Mouse (Mus musculus) layer of hippocampus, postnatal 14 days (tissue): Measurements from ENCODE around the gene Gpt2. TPM values are rescaled to one million over a fixed set of nuclear protein-coding genes. Genes with fewer than 3 reads are reported as not detected.

Source experiments
- DNase-seq, 2 experiments: peaks; one replicate each; pipeline ENCODE4 v3.0.0; 2021 to 2022; ENCODE audit warnings: low spot score in 2 of 2, mixed read lengths in 1 of 2
- long read RNA-seq, 2 experiments: library from polyadenylated mRNA; stranded (forward); transcript quantifications; one replicate each; pipeline ENCODE4 v2.0.0; 2021
- total RNA-seq, 2 experiments: library from RNA; stranded (reverse); gene quantifications; 2 replicates each; pipeline ENCODE4 v1.2.3; 2021

The Gpt2 gene
- 10 to 100 TPM; 80.5 to 82.4 TPM for total RNA-seq
- long read RNA-seq, experiment 1, transcript Gpt2-201 (12 exons, 3,639 nt) = major isoform, 59 of 80 reads
- long read RNA-seq, experiment 1, partial matches to known transcripts = 11 of 80 reads
- long read RNA-seq, experiment 1, other reads (novel, unspliced or antisense) = 9 of 80 reads
- long read RNA-seq, experiment 2, transcript Gpt2-201 (12 exons, 3,639 nt) = major isoform, 64 of 95 reads
- long read RNA-seq, experiment 2, partial matches to known transcripts = 10 of 95 reads
- long read RNA-seq, experiment 2, other reads (novel, unspliced or antisense) = 18 of 95 reads

DNA sequence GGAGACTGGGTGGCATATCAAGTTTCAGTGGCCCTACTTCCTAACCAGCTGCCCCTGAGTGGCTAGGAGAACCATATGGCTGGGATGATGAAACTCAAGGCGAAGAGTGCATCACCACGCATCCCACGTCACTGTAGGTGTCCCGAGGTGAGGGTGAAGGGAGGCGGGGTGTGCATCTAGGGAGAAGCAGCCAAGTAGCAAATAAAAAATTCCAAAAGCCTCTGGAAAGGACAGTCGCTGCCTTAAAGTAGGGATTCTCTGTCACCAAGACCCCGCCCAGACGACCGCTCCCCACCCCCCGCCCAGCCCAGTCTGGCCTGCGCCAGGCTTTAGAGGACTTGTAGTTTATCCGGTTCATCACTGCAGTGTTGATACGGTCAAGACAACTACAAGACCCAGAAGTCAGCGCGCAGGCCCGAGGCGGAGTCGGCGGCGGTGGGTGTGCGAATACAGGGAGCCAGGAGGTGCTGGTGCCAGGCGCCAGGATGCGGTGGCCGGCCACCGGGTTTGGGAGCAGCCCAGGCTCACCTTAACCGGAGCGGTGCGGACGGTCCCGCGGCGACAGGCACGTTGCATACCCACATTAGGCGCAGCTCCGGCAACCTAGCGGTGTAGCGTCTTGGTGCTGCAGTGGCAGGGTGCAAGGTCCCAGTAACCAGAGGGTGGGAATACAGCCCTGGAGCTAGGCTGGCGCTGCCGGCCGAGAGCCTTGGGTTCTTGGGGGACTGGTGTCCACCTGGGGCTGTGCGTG, at the start of gene Gpt2:
Gpt2 (plus strand) TSS at position 452 of the 751 bp plus-strand sequence.
- peak; percentile 93 to 96 for DNase-seq

DNA sequence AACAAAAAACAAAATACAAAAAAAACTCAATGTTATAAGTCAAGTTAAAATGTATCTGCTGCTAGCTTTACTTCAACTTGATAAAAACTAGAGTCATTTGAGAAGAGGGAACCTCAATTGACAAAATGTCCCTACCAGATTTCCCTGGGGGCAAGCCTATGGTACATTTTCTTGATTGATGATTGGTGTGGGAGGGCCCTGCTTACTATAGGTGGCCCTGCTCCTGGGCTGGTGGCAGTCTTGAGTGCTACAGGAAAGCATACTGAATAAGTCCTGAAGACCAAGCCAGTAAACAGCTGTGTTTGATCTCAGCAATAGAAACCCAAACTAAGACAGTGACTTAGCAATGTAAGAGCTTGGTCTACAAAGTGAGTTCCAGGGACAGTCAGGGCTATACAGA, 48.3 kb upstream of the Gpt2 start:
- no peak for DNase-seq

DNA sequence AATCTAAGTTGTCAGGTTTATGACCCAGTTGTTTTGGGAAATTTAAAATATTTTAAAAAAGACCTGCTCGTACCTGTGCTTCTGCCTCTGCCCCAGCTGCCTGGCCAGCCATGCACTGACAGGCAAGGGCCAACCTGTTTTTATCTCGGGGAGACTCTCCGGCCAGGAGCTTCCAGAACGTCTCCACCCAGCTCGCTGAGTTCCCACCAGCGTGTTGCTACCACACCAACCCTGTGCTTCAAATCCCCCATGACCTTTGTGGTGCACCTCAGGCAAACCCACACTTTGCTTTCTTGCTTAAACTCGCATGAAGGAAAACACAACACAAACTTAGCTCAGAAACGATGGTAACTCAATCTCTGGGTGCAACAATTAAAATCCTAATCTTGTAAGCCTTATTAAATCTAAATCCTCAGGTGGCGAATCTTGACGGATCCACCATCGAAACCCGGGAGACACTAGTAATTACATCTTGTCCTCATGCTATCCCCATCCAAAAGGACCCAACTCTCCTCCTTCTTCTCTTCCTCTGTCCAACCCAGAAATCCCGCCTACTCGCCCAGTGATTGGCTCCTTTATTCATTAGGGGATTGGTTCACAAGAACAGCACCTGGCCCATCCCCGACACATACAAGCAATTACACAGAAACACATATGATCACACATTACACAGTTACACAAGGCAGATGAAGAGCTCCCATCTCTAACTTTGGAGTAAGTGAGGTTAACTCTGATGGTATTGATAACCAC, 46.3 kb upstream of the Gpt2 start:
- no peak for DNase-seq

DNA sequence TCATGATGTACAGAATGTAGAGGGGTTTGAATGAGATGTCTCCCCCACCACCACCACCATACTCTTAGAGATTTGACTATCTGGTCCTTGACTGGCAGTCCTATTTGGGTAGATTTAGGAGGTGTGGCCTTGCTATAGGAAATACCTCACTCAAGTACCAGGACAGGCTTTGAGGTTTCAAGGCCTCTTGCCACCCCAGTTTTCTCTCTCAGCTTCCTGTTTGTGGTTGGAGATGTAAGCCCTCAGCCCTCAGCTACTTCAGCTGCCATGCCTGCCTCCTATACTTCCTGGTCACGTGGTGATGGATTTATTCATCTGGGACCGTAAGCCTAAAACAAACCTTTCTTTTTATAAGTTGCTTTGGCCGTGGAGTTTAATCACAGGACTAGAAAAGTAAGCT, 42.0 kb upstream of the Gpt2 start:
- no peak for DNase-seq

DNA sequence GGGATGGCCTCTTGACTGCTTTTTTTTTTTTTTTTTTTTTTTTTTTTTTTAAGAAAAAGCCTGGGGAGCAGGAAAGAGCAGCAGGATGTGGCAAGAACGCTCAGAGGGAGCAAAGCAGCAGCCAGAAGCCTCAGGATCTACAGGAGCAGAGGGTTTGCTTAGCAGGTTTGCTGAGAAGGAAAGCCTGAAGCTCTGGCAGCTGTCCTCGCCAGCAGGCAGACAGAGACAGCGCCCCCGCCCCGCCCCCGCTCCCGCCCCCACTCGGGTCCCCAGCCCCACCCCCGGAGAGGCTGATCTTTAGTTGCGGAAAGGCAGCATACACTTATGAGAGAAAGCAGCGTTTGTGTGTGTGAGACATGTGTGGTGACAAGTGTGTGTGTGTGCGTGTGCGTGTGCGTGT, 40.0 kb upstream of the Gpt2 start:
- peak in 1 of 2 experiments; percentile 16 for DNase-seq

DNA sequence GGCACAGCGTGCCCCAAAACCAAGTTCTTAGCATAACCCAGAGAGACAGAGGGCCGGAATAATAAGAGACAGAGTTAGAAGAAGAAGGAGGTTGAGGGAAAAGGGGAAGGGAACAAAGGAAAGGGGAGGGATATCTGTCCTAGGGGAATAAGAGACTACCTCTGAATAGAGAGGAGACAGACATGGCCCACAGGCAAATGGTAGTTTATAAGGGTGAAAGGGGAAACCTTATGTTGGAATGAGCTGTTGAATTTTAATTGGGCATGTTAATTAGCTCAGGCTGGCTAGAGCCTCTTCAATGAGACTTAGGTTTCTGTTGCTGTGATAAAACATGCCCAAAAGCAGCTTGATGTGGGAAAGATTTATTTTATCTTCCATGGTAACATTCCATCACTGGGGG, 39.1 kb upstream of the Gpt2 start:
- no peak for DNase-seq

DNA sequence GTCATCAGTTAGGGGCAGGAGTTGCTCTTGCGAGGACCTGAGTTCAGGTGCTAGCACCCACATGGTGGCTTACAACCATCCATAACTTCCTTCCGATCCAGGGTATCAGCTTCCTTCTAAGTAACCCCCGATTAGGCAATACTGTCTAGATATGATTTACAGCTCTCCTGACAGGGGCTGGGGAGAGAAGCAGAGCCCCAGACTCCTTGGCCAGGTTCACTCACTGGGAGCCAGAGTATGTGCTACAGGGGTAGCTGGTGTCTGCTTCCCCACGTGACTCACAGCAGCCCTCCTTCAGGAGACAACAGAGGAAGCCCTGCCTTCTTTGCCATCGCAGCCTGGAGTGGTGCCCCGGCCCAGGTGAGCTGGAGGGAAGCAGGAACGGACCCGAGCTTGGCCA, 37.6 kb upstream of the Gpt2 start:
- no peak for DNase-seq

DNA sequence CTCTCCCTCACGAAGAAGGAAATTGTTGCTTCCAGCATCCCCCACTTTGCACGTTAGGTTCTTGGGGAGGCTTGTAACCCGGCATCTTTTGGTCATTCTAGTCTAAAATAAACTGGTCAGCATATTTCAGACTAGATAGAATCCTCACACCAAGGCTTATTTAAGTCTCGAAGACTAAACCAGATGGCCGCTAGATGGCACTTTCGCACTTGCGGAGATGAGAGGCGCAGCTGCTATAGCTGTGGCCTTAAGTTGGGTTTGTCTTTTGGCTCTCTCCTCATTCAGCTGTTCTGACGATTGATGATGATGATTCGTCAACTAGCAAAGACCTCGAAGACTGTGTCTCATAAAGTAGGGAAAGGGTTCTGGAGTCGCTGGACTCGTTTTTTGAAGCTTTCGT, 35.8 kb upstream of the Gpt2 start:
- peak; percentile 46 to 69 for DNase-seq

DNA sequence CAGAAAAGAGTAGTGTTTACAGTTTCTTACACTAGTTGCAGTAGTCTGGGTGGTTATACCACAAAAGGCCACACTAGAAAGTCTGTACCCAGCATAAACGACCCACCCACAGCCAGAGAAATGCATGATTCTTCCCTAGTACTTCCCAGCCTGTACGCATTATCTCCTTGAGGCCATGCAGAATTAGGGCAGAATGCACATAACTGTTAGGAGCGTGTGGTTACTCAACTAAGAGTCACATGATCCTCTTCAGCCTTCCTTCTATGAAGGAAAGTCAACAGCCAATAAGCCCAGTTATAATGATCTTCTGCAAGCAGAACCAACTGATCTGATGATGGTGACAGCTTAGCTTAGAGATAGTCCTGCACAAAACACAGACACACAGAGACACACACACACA, 32.8 kb upstream of the Gpt2 start:
- no peak for DNase-seq

DNA sequence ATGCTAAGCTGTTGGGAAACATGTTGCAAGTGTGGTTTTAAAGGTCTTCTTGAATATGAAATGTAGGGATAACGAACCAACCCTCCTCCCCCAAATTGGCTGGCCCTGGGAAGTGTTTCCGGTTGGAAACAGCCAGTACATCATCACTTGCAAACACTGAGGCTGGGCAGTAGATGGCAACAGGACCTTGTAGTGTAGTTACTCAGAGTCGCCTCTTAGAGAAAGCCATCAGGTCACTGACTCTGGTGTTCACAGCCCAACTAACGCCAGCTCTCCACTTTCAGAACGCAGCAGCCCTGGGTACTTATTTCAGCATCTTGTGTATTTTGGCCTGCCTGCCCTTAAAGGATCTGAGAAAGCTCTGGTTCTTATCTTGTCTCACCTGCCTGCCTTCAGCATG, 31.6 kb upstream of the Gpt2 start:
- peak; percentile 17 to 33 for DNase-seq

DNA sequence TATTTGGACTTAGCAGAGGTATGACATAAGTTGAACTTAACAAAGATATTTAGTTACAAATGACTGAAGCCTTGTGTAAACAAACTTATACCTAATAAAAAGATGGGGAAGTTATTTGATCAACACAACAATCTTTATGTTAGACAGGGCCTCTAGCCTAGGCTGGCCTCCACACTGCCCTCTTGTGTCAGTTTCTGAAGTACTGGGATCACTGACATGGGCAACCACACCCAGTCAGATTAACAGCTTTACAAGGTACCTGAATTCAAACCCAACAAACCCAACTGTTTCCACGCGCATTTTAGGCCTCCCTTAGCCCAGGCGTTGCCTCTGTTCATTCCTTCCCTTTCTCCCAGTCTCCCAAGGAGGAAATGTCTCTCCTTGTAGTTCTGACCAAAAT, 31.0 kb upstream of the Gpt2 start:
- DNase-seq = no peak

DNA sequence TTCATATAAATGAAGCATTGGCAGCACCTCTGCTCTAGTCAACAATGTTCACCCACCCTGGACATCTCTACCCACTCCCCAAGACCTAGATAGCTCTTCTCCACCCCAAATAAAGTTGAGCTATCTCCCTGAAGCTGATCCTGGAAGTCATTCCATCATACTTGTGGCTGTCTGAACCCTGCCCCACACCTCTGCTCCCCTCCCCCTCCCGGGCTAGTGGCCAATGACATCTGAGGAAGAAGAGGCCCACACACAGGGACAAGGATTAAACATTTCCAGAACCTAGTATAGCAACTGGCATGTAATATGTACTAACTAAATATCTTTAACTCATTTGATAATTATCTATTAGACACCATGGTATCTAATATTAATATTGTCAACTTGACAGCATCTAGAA, 29.9 kb upstream of the Gpt2 start:
- no peak for DNase-seq

DNA sequence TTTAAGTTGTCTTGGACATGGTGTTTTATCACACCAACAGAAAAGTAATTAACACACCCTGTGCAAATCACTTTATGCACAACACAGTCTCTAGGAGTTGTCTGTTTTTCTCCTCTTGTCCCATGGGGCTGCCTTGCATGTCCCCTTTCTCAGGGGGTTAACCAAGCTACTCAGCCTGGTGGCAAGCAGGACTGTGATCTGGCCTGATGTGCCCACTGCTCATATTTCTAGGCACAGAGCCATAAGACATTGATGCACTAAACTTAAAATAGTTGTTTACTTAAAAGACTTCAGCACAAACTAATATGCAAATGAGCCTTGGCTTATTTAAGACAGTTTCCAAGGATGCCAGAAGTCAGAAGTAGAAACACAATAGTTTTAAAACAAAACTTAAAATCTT, 28.1 kb upstream of the Gpt2 start:
- no peak for DNase-seq

DNA sequence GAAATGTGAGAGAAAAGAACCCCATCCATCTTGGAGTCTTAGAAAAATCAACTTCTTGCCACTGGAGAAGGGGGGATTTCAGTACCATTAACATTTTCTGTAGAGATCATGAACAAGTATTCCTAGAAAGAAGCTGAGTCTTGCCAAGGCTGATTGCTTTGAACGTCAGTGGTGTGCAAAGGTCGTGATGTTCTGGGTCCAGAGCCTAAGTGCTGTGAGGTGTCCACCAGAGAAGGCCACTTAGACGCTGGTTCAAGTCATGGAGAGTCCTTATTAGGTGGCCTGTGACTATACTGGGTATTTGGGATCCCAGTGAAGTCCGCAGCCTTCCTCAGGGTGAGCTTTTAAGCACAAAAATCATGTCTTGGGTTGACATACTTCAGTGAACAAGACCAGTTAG, 26.3 kb upstream of the Gpt2 start:
- no peak for DNase-seq

DNA sequence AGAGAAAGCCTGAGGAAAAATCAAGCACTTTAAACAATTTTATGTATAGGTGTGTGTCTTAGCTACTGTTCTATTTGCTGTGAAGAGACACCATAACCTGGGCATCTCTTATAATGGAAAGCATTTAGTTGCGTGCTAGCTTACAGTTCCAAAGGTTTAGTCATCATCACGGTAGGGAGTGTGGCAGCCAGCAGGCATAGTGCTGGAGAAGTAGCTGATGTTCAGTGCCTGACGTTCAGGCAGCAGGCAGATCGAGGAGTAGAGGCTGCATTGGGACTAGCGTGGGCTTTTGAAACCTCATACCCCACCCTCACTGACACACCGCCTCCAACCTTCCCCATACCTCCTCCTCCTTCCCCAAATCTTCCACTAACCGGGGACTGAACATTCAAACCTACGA, 21.6 kb upstream of the Gpt2 start:
- DNase-seq = no peak

DNA sequence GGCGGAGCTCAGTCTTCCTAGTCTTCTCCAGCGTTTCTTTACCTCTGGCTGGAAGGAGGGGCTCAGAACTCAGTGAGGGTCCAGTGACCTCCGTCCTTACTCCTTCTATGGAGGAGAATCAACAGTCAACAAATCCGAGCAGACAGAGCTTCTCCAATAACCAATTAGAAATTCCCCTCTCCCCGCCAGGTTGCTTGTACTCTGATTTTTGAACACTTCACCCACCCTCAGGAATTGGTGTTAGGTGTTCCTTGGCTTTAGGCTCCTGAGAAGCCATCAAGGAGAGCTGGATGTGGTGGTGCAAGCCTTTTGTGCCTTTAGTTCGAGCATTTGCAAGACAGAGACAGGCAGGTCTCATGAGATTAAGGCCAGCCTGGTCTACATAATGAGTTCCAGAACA, 19.6 kb upstream of the Gpt2 start:
- DNase-seq = no peak

DNA sequence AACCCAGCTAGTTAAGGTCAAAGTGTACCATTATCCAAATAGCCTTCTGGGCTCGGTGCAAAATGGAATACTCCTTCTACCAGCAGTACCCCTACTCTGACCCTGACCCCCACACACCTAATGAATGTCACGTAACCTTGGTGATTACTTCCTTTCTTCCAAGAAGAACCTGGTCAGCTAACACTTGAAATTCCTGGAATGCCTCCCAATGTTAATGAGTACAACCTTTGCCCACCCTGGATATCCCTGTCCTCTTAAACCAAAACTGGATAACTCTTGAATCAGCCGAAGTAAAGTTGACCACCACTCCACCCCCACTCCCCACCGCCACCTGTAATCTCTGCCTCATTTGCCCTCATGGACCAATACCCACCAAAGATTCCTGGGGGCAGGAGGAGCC, 19.1 kb upstream of the Gpt2 start:
- DNase-seq = no peak

DNA sequence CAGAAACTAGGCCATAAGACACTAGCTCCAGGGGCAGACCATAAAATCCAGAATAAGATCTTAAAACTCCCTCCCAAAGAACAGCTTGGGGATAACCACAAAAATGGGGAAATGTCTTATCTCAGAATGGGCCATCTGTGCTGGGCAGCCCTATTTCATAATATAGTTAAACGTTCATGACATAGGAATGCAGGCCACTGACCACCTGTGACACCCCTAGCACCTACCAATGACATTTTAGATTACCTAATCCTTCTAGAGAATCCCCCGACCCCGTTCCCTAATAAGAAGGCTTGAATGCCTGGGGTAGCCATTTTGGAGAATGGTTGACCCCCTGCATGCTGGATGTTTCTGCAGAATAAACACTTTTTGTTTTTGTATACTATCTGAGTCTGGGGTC, 17.5 kb upstream of the Gpt2 start:
- no peak for DNase-seq

DNA sequence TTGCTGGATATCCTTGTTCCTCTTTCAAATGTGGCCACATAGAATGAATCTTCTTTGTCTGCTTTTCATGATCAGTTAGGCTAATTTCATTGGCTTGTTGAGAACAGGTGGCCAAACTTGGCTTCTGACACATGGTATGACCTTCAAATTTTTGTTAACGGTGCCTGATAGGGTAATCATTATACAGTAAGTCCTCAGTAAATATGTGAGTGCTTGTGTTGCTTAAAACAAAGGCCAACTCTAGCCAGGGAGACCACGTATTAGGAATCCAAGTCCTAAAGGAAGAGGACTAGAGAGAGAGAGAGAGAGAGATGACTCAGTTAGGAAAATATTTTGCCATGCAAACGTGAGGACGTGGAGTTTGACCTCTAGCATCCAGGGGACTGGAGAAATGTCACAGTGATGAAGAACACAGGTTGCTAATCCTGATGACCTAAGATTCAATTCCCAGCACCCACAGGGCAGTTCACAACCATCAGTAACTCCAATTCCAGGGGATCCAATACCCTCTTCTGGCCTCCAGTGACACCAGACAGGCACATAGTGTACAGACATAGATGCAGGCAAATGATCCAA, 15.3 kb upstream of the Gpt2 start:
- DNase-seq = no peak

DNA sequence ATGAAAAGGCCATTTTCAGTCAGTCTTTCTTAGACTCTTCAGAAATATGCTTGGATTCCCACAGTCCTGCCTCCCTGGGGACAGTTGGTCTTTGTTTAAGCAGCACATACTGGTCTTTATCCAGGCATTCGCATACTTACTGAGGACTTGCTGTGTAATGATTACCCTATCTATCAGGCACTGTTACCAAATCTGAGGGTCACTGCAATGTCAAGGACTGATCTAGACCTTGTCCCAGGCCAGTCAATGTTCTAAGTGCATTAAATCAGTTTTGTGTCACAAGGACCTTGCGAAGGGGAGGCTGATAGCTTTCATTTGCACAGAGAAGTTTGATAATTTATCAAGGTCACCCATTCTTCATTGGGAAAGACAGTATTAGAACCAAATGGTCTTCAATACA, 14.0 kb upstream of the Gpt2 start:
- DNase-seq = no peak

DNA sequence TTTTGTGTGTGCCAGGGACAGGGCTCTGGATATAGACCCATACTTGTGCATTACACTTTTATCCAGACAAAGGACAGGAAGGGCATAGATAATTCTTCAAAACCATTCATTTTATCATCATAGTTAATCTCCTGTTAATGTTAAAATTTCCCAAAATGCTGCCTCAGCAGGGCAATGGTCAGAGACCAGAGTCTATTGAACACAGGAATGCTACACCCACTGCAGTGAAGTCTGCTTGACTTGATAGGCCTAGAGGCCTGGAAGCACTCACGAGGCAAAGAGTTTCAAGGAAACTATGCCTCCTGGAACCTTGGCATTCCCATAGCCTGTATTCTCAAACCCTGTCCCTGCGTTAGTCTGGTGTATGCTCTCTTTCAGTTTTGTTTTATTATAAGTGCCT, 12.7 kb upstream of the Gpt2 start:
- DNase-seq = no peak

DNA sequence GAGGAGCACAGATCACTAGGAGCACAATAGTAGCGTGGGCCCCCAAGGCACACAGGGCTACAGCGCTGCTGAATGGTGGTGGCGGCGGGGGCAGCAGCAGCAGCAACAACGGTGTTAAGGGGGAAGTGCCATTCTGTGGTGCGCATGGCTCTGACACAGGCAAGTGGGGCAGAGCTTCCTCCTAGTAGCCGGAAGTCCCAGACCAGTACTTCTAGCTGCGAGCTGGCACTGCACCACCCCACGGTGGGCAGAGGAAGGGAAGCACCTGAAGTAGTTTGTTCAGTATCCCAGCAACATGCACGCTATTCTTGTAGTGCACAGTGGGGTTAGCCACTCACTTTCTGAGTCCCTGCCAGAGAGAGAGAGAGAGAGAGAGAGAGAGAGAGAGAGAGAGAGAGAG, 10.5 kb upstream of the Gpt2 start:
- peak; percentile 24 to 31 for DNase-seq
